Mouse (Mus musculus): ENCODE data around the gene Trappc6b. TPM values are rescaled to one million over a fixed set of nuclear protein-coding genes. Genes with fewer than 3 reads are reported as not detected.

Gene Trappc6b
- polyA plus RNA-seq, 1 experiment from 2014 or later, result 54.1 TPM

DNA sequence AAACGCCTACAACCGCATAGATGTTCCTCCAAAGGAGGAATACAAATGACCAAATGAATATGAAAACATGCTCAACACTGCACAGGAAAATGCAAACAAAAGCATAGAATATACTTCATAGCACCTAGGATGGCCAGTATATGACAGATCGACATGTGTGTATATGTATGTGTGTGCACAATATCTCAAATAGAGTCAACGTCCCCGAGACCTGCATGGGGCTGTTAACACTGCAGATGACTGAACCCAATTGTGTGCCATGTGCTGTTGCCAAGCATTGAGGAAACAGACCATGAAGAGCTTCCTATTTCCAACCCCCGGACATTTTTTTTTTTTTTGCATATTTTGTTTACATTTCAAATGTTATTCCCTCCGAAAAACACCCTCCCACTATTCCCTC, 20.4 kb downstream of the Trappc6b start:
- H3K4me2 ChIP-seq (ENCODE audit: low read length), result no peak overlapping the region
- ATAC-seq (replicated peaks; ENCODE audit: low FRiP score, low TSS enrichment, low read depth), result no peak; the same call in 1 of the 2 replicates
- H3K4me3 ChIP-seq (ENCODE audit: low read depth, low read length), result no peak overlapping the region
- no peak overlapping the region for H3K9ac ChIP-seq (ENCODE audit: low read length)
- 32% methylated on average over 7 of the region's 7 CpGs for WGBS
- no peak for DNase-seq (ENCODE audit: low spot score)
- no peaks in the 10 kb centered on the region for H3K27me3 ChIP-seq (replicated peaks; ENCODE audit: control insufficient read depth, insufficient read depth, low read length)
- no peaks in the 10 kb centered on the region for H3K4me1 ChIP-seq (replicated peaks; ENCODE audit: control insufficient read depth, insufficient read depth, low read length)
- H3K36me3 ChIP-seq (ENCODE audit: control insufficient read depth, insufficient read depth, low read length), result peaks cover 42% of the 10 kb centered on the region
- no peaks in the 10 kb centered on the region for H3K9me3 ChIP-seq (ENCODE audit: control insufficient read depth, low read length)
- peak overlapping the region; percentile 80; the same call in 1 of the 2 replicates for H3K27ac ChIP-seq (ENCODE audit: low read depth)

DNA sequence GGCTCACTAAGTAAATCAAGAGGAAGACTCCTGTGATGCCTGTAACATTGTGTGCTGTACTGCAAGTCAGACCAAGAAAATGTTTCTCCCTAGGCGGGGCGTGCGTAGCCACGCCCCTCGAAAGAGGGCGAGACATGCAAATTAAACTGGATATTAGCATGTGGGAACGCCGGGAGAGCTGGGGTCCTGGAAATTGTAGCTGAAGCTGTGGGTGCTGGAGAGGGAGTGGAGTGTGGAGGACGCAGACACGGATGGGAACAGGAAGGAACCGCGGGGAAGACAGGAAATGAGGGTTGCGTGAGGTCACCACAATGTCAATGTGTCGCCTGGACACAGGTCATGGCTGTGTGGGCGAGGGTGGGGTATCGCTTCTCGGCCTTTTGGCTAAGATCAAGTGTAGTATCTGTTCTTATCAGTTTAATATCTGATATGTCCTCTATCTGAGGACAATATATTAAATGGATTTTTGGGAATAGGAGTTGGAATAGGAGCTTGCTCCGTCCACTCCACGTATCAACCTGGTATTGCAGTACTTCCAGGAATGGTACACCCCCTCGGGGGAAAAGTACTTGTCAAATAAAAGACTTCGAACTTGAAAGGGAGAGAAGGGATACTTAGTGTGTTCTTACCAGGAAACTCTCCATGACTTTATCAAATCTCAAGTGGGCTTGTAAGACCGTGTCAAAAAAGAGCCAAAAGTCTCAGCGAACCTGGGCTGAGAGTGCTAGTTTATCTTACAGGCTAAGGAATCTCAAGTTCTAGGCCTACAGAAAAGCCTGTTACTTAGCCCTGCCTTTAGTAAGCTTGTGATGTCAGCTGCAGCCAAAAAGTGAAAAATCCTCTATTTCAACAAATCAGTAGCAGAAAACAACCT, 21.1 kb downstream of the Trappc6b start:
- H3K4me2 ChIP-seq (ENCODE audit: low read length), result peak overlapping the region; percentile 35
- 5% methylated on average over 23 of the region's 23 CpGs for WGBS
- H3K27ac ChIP-seq (ENCODE audit: low read depth), result peak overlapping the region; percentile 80
- no peak overlapping the region for H3K4me3 ChIP-seq (ENCODE audit: low read depth, low read length)
- ATAC-seq (replicated peaks; ENCODE audit: low FRiP score, low TSS enrichment, low read depth), result peak; percentile 93
- peak overlapping the region; percentile 32; the same call in 1 of the 2 replicates for H3K9ac ChIP-seq (ENCODE audit: low read length)
- no peaks in the 10 kb centered on the region for H3K4me1 ChIP-seq (replicated peaks; ENCODE audit: control insufficient read depth, insufficient read depth, low read length)
- DNase-seq (ENCODE audit: low spot score), result peak; percentile 82
- peaks cover 35% of the 10 kb centered on the region for H3K36me3 ChIP-seq (ENCODE audit: control insufficient read depth, insufficient read depth, low read length)
- H3K9me3 ChIP-seq (ENCODE audit: control insufficient read depth, low read length), result no peaks in the 10 kb centered on the region
- no peaks in the 10 kb centered on the region for H3K27me3 ChIP-seq (replicated peaks; ENCODE audit: control insufficient read depth, insufficient read depth, low read length)

GRCm38 (mm10) chr12:59039162-59039970, 21.9 kb downstream of the Trappc6b start:
- Histone ChIP-seq H3K4me2 (ENCODE audit: low read length) (peak overlapping the region; percentile 35; the same call in 1 of the 2 replicates), H3K9ac (ENCODE audit: low read length) (no peak overlapping the region; the same call in 1 of the 2 replicates), H3K9me3 (ENCODE audit: control insufficient read depth, low read length) (no peaks in the 10 kb centered on the region), H3K4me3 (ENCODE audit: low read depth, low read length) (no peak overlapping the region), H3K27ac (ENCODE audit: low read depth) (peak overlapping the region; percentile 80; the same call in 1 of the 2 replicates), H3K4me1 (replicated peaks; ENCODE audit: control insufficient read depth, insufficient read depth, low read length) (no peaks in the 10 kb centered on the region), H3K27me3 (replicated peaks; ENCODE audit: control insufficient read depth, insufficient read depth, low read length) (no peaks in the 10 kb centered on the region), H3K36me3 (ENCODE audit: control insufficient read depth, insufficient read depth, low read length) (peaks cover 27% of the 10 kb centered on the region)
- ATAC-seq (replicated peaks; ENCODE audit: low FRiP score, low TSS enrichment, low read depth) (no peak; the same call in 1 of the 2 replicates), DNase-seq (ENCODE audit: low spot score) (peak; percentile 53)
- WGBS, result 72% methylated on average over 10 of the region's 10 CpGs

GRCm38 (mm10) chr12:59032101-59032500, 29.2 kb downstream of the Trappc6b start:
- Histone ChIP-seq H3K9ac (ENCODE audit: low read length) (no peak overlapping the region), H3K27ac (ENCODE audit: low read depth) (no peak overlapping the region), H3K9me3 (ENCODE audit: control insufficient read depth, low read length) (no peaks in the 10 kb centered on the region), H3K4me1 (replicated peaks; ENCODE audit: control insufficient read depth, insufficient read depth, low read length) (no peaks in the 10 kb centered on the region), H3K36me3 (ENCODE audit: control insufficient read depth, insufficient read depth, low read length) (peaks cover 15% of the 10 kb centered on the region), H3K4me3 (ENCODE audit: low read depth, low read length) (no peak overlapping the region), H3K4me2 (ENCODE audit: low read length) (no peak overlapping the region), H3K27me3 (replicated peaks; ENCODE audit: control insufficient read depth, insufficient read depth, low read length) (no peaks in the 10 kb centered on the region)
- 66% methylated on average over 5 of the region's 5 CpGs for WGBS
- ATAC-seq (replicated peaks; ENCODE audit: low FRiP score, low TSS enrichment, low read depth), result no peak
- DNase-seq (ENCODE audit: low spot score), result no peak

GRCm38 (mm10) chr12:59021306-59021705, 40.0 kb downstream of the Trappc6b start:
- ATAC-seq (replicated peaks; ENCODE audit: low FRiP score, low TSS enrichment, low read depth), result no peak
- peaks cover 76% of the 10 kb centered on the region for H3K36me3 ChIP-seq (ENCODE audit: control insufficient read depth, insufficient read depth, low read length)
- no peaks in the 10 kb centered on the region for H3K9me3 ChIP-seq (ENCODE audit: control insufficient read depth, low read length)
- H3K4me3 ChIP-seq (ENCODE audit: low read depth, low read length), result no peak overlapping the region
- H3K27ac ChIP-seq (ENCODE audit: low read depth), result no peak overlapping the region
- WGBS, result 85% methylated on average over 4 of the region's 4 CpGs
- H3K4me2 ChIP-seq (ENCODE audit: low read length), result no peak overlapping the region
- H3K27me3 ChIP-seq (replicated peaks; ENCODE audit: control insufficient read depth, insufficient read depth, low read length), result no peaks in the 10 kb centered on the region
- DNase-seq (ENCODE audit: low spot score), result no peak
- H3K4me1 ChIP-seq (replicated peaks; ENCODE audit: control insufficient read depth, insufficient read depth, low read length), result no peaks in the 10 kb centered on the region
- no peak overlapping the region for H3K9ac ChIP-seq (ENCODE audit: low read length)

GRCm38 (mm10) chr12:59019891-59020290, 41.4 kb downstream of the Trappc6b start:
- H3K4me3 ChIP-seq (ENCODE audit: low read depth, low read length), result no peak overlapping the region
- DNase-seq (ENCODE audit: low spot score) (no peak), ATAC-seq (replicated peaks; ENCODE audit: low FRiP score, low TSS enrichment, low read depth) (no peak)
- WGBS, result 86% methylated on average over 2 of the region's 2 CpGs
- H3K9ac ChIP-seq (ENCODE audit: low read length), result no peak overlapping the region
- no peaks in the 10 kb centered on the region for H3K27me3 ChIP-seq (replicated peaks; ENCODE audit: control insufficient read depth, insufficient read depth, low read length)
- H3K36me3 ChIP-seq (ENCODE audit: control insufficient read depth, insufficient read depth, low read length), result peaks cover 62% of the 10 kb centered on the region
- no peak overlapping the region for H3K27ac ChIP-seq (ENCODE audit: low read depth)
- H3K9me3 ChIP-seq (ENCODE audit: control insufficient read depth, low read length), result no peaks in the 10 kb centered on the region
- H3K4me1 ChIP-seq (replicated peaks; ENCODE audit: control insufficient read depth, insufficient read depth, low read length), result no peaks in the 10 kb centered on the region
- no peak overlapping the region for H3K4me2 ChIP-seq (ENCODE audit: low read length)

DNA sequence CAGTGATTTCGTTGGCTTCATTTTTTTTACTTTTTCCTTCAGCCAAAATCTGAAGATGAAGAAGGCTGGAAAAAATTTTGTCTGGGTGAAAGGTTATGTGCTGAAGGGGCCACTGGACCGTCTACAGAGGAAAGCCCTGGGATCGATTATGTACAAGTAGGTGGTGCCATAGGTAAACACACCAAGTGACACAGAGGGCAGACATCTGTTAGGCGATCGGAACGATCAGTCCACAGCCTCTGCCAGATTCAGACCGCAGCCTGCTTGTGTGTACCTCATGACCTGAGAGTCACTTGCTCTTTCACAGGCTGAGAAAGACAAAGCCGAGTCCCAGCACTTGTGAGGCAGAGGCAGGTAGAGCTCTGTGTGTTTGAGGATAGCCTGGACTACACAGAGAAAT, 43.3 kb downstream of the Trappc6b start:
- Histone ChIP-seq H3K9ac (ENCODE audit: low read length) (no peak overlapping the region), H3K4me3 (ENCODE audit: low read depth, low read length) (no peak overlapping the region), H3K4me2 (ENCODE audit: low read length) (no peak overlapping the region), H3K27ac (ENCODE audit: low read depth) (no peak overlapping the region), H3K9me3 (ENCODE audit: control insufficient read depth, low read length) (no peaks in the 10 kb centered on the region), H3K4me1 (replicated peaks; ENCODE audit: control insufficient read depth, insufficient read depth, low read length) (peaks cover 6% of the 10 kb centered on the region; the same call in 1 of the 2 replicates), H3K36me3 (ENCODE audit: control insufficient read depth, insufficient read depth, low read length) (peaks cover 50% of the 10 kb centered on the region), H3K27me3 (replicated peaks; ENCODE audit: control insufficient read depth, insufficient read depth, low read length) (no peaks in the 10 kb centered on the region)
- DNase-seq (ENCODE audit: low spot score), result no peak
- ATAC-seq (replicated peaks; ENCODE audit: low FRiP score, low TSS enrichment, low read depth), result no peak
- 87% methylated on average over 8 of the region's 8 CpGs for WGBS

- H3K36me3 ChIP-seq (ENCODE audit: control insufficient read depth, insufficient read depth, low read length), result peaks cover 11% of the 10 kb centered on the region
- H3K4me3 ChIP-seq (ENCODE audit: low read depth, low read length), result peak within 1 kb of the TSS; percentile 73
- peak within 1 kb of the TSS; percentile 94 for H3K4me2 ChIP-seq (ENCODE audit: low read length)
- no peaks in the 10 kb centered on the region for H3K9me3 ChIP-seq (ENCODE audit: control insufficient read depth, low read length)
- no peaks in the 10 kb centered on the region for H3K27me3 ChIP-seq (replicated peaks; ENCODE audit: control insufficient read depth, insufficient read depth, low read length)
- WGBS, result under 1% methylated on average over 28 of the region's 28 CpGs
- peak; percentile 88 for DNase-seq (ENCODE audit: low spot score)
- H3K9ac ChIP-seq (ENCODE audit: low read length), result peak within 1 kb of the TSS; percentile 72
- peak within 1 kb of the TSS; percentile 87 for H3K27ac ChIP-seq (ENCODE audit: low read depth)
- peak; percentile 70 for ATAC-seq (replicated peaks; ENCODE audit: low FRiP score, low TSS enrichment, low read depth)
- peaks cover 26% of the 10 kb centered on the region for H3K4me1 ChIP-seq (replicated peaks; ENCODE audit: control insufficient read depth, insufficient read depth, low read length)
These were observed 48.0 kb downstream of the Trappc6b start, which contains the start of gene Gemin2 for GRCm38 (mm10) chr12:59013234-59013633. TSS of gene Gemin2 (plus strand) at chr12:59013393.
